Mouse (Mus musculus) cerebellum, adult 2 months (tissue): ENCODE data around the gene Casz1.

Experiments used
- CTCF ChIP-seq: fragments of 200-500 bp; IDR thresholded peaks from 2 replicates; pipeline ENCODE4 v1.5.1; 2011; ENCODE audit warnings: low read depth, mild to moderate bottlenecking, control low read depth, low read length, moderate library complexity, borderline replicate concordance; ENCODE audit not compliant: insufficient read depth
- POLR2A ChIP-seq: fragments of 200-500 bp; IDR thresholded peaks from 2 replicates; pipeline ENCODE4 v1.6.1; 2011; ENCODE audit warnings: low read length, control low read depth, borderline replicate concordance; ENCODE audit not compliant: insufficient read depth

DNA sequence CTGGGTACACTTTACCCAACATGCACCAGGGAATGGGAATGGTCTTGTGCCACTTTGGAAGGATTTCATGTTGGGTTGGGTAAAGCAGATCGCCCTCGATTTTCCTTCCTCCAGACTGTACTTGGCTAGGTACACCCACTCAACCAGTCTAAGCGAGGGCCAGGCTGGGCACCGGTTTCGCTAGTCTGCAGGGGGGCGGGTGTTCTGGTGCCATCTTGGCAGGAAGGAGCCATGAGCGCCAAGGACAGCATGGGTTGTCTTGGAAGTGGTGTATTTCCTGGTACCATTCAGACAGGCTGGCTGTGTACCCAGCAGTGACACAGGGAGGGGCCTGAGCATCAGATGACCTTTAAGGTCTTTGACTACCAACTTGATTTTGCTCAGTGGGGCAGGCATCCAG is 101.1 kb downstream of the Casz1 start:
- TF ChIP-seq POLR2A (no peak), CTCF (no peak)
